Mouse (Mus musculus): ENCODE results near the gene Akr1c21. TPM values are rescaled to one million over a fixed set of nuclear protein-coding genes. Genes with fewer than 3 reads are reported as not detected.

Akr1c21 gene
- polyA plus RNA-seq, 1 experiment from 2014 or later: not detected

- peak overlapping the region; percentile 82 for H3K27ac ChIP-seq (ENCODE audit: low read depth)
- DNase-seq: no peak
- 25% methylated on average over 9 of the region's 9 CpGs for WGBS (ENCODE audit: insufficient replicate concordance)
Measured at GRCm38 (mm10) chr13:4608530-4608929, 34.7 kb downstream of the Akr1c21 start.

DNA sequence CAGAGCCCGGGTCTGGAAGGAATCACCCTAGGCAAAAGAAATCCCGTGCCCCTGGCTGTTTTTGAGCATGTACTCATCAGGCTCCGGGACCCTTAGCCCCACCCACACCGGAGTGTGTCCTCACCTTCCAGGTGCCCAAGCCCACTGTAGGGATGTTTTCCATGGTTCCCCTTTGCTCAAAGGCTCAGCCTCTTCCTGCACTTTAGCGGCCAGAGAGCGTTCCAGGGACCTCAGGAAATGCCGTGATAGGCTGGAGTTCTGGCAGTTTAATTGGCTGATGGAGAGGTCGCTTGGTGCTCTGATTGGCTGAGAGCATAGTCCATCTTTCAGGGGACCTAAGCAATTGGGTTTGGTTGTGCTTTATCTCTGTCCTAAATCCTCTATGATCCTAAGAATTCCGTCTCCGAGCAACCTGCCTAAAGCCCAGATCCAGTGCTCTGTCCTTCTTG lies 35.1 kb downstream of the Akr1c21 start, which contains the start of gene Akr1e1:
TSS of gene Akr1e1 (minus strand) at position 214 of the 449 bp plus-strand sequence.
- peak; percentile 100 for ATAC-seq
- H3K9ac ChIP-seq (replicated peaks): peak within 1 kb of the TSS; percentile 68
- H3K4me2 ChIP-seq (ENCODE audit: low read depth, low read length): peak within 1 kb of the TSS; percentile 69
- peak within 1 kb of the TSS; percentile 82 for H3K27ac ChIP-seq (ENCODE audit: low read depth)
- no peaks in the 10 kb centered on the region for H3K9me3 ChIP-seq (ENCODE audit: low read length)
- 0 out of 2 replicates have a peak, but pooled peaks have one; percentile 37 for TF ChIP-seq EP300 (IDR thresholded peaks at IDR 0.05; ENCODE audit: low read depth)
- TF ChIP-seq CTCF (IDR thresholded peaks at IDR 0.05; ENCODE audit: low read depth): no peak
- peak; percentile 75 for DNase-seq
- no peaks in the 10 kb centered on the region for H3K4me1 ChIP-seq (ENCODE audit: insufficient read depth)
- 7% methylated on average over 10 of the region's 10 CpGs for whole genome bisulfite sequencing (ENCODE audit: insufficient replicate concordance)
- H3K27me3 ChIP-seq (ENCODE audit: insufficient read depth, low read length): no peaks in the 10 kb centered on the region
- no peaks in the 10 kb centered on the region for H3K36me3 ChIP-seq (replicated peaks; ENCODE audit: insufficient read depth, low read length)
- H3K4me3 ChIP-seq (ENCODE audit: low read depth, low read length): peak within 1 kb of the TSS; percentile 61

More at GRCm38 (mm10) chr13:4608530-4608929, 34.7 kb downstream of the Akr1c21 start:
- Histone ChIP-seq H3K9ac (replicated peaks) (peak overlapping the region; percentile 68), H3K36me3 (replicated peaks; ENCODE audit: insufficient read depth, low read length) (no peaks in the 10 kb centered on the region), H3K4me3 (ENCODE audit: low read depth, low read length) (peak overlapping the region; percentile 61), H3K4me2 (ENCODE audit: low read depth, low read length) (peak overlapping the region; percentile 69), H3K4me1 (ENCODE audit: insufficient read depth) (no peaks in the 10 kb centered on the region), H3K27me3 (ENCODE audit: insufficient read depth, low read length) (no peaks in the 10 kb centered on the region), H3K9me3 (ENCODE audit: low read length) (no peaks in the 10 kb centered on the region)
- TF ChIP-seq CTCF (IDR thresholded peaks at IDR 0.05; ENCODE audit: low read depth) (no peak), EP300 (IDR thresholded peaks at IDR 0.05; ENCODE audit: low read depth) (no peak)
- peak; percentile 26 for ATAC-seq

- Histone ChIP-seq H3K9me3 (ENCODE audit: low read length) (no peaks in the 10 kb centered on the region), H3K27me3 (ENCODE audit: insufficient read depth, low read length) (no peaks in the 10 kb centered on the region), H3K9ac (replicated peaks) (no peak overlapping the region), H3K4me1 (ENCODE audit: insufficient read depth) (no peaks in the 10 kb centered on the region), H3K27ac (ENCODE audit: low read depth) (no peak overlapping the region), H3K4me3 (ENCODE audit: low read depth, low read length) (no peak overlapping the region), H3K36me3 (replicated peaks; ENCODE audit: insufficient read depth, low read length) (no peaks in the 10 kb centered on the region), H3K4me2 (ENCODE audit: low read depth, low read length) (no peak overlapping the region)
- ATAC-seq: no peak
- TF ChIP-seq CTCF (IDR thresholded peaks at IDR 0.05; ENCODE audit: low read depth) (peak; percentile 27; the same call in 1 of the 2 replicates), EP300 (IDR thresholded peaks at IDR 0.05; ENCODE audit: low read depth) (no peak)
- DNase-seq: no peak
Measured at GRCm38 (mm10) chr13:4610902-4611301, 37.0 kb downstream of the Akr1c21 start.

Other genes with a start within 250 kb of the Akr1c21 start
- 41.9 and 51.8 TPM in 2 replicates for gene Akr1c6, start 139.8 kb upstream of the Akr1c21 start, polyA plus RNA-seq (2015; fragmentation: Nextera tagmentation; extraction: Ambion mirVana)
- 15.9 and 18.4 TPM in 2 replicates for gene Akr1c20, start 50.7 kb upstream of the Akr1c21 start, polyA plus RNA-seq (2015; fragmentation: Nextera tagmentation; extraction: Ambion mirVana)
- 21.3 and 24.7 TPM in 2 replicates for gene Akr1e1, start 35.1 kb downstream of the Akr1c21 start, polyA plus RNA-seq (2015; fragmentation: Nextera tagmentation; extraction: Ambion mirVana)